19 mouse cellular contexts compared by ENCODE assay signal in genomic region chr11:76572820-76573385, GRCm38 (mm10). TPM values are rescaled to one million over a fixed set of nuclear protein-coding genes. Genes with fewer than 3 reads are reported as not detected.
DNase-seq lines count a peak whose midpoint lies in the region; TF ChIP-seq lines count a peak whose summit lies in the region.
"Had no signal": no experiment of that assay in that cellular context is flagged by ENCODE, and none has a peak within 500 bp of the region (broad histone marks: within the 10 kb centered on the region; RNA-seq: fewer than 3 reads in every experiment).

No protein-coding gene starts in this region.

- H3K9ac ChIP-seq in CH12.LX (ENCODE audit: insufficient read depth, low read depth): no peak overlapping the region
- H3K9ac ChIP-seq: hindbrain, embryonic 13.5 days; liver, embryonic 13.5 days; midbrain, embryonic 12.5 days had no signal

- H3K4me1 ChIP-seq in CH12.LX (ENCODE audit: control insufficient read depth in 1 of 2, insufficient read depth in 2 of 2): peaks cover 20 to 76% of the 10 kb centered on the region in 2 experiments
- H3K4me1 ChIP-seq: liver, embryonic 13.5 days had no signal

- H3K4me3 ChIP-seq in layer of hippocampus, adult 2 months: no peak overlapping the region
- no peak overlapping the region for H3K4me3 ChIP-seq in CH12.LX (replicated peaks in 1 of 3; ENCODE audit: low read depth in 2 of 3, low read length in 2 of 3, poor library complexity in 1 of 3)
- H3K4me3 ChIP-seq: hindbrain, embryonic 13.5 days; limb, embryonic 10.5 days; liver, embryonic 13.5 days; midbrain, embryonic 12.5 days; myocyte had no signal

- peak overlapping the region; percentile 99; the same call in 1 of the 2 replicates for H3K27ac ChIP-seq in layer of hippocampus, adult 2 months
- H3K27ac ChIP-seq in CH12.LX (ENCODE audit: insufficient read depth, low read depth): peak overlapping the region; percentile 73
- H3K27ac ChIP-seq: hindbrain, embryonic 13.5 days; limb, embryonic 10.5 days; liver, embryonic 13.5 days; midbrain, embryonic 12.5 days; stomach, postnatal 0 days had no signal

- DNase-seq in layer of hippocampus, adult 2 months (ENCODE audit: low spot score in 2 of 2): no peak
- no peak for DNase-seq in layer of hippocampus, postnatal 36 days
- DNase-seq in CH12.LX (ENCODE audit: extremely low read depth): peak; percentile 97
- peak; percentile 26 to 46 for DNase-seq in frontal cortex, postnatal 10 days (ENCODE audit: low spot score in 2 of 2)
- peak; percentile 55 for DNase-seq in right cerebral cortex, postnatal 25 days
- no peak for DNase-seq in B cell, adult 2 months
- no peak for DNase-seq in kidney, adult 11 months
- DNase-seq in urinary bladder, postnatal 36 days (ENCODE audit: low spot score in 2 of 2): no peak
- DNase-seq: adrenal gland, adult 2 months; cerebellum, adult 9-10 months; gastrocnemius, postnatal 25 days; kidney, adult 8-10 months; liver, embryonic 13.5 days; thymus, postnatal 36 days had no signal

- TF ChIP-seq RAD21 in CH12.LX (IDR thresholded peaks at IDR 0.05; ENCODE audit: low read depth, low read length): no peak; the same call in 1 of the 2 replicates

- 0 out of 2 replicates have a peak, but pooled peaks have one; percentile 32 for TF ChIP-seq POLR2A in CH12.LX (IDR thresholded peaks at IDR 0.05; ENCODE audit: low read depth, low read length)

- peak overlapping the region; percentile 62 for H3K4me2 ChIP-seq in CH12.LX (ENCODE audit: insufficient read depth, low read depth, poor library complexity, severe bottlenecking)
- H3K4me2 ChIP-seq: hindbrain, embryonic 13.5 days; liver, embryonic 13.5 days; midbrain, embryonic 12.5 days had no signal

- no peak for TF ChIP-seq CTCF in layer of hippocampus, adult 2 months (conservative IDR thresholded peaks at IDR 0.05)
- TF ChIP-seq CTCF in CH12.LX (conservative IDR thresholded peaks at IDR 0.05 in 1 of 2, IDR thresholded peaks at IDR 0.05 in 1 of 2; ENCODE audit: low read depth in 2 of 2, low read length in 2 of 2): no peak

- in situ Hi-C loops in CH12.LX (cut with MboI; ENCODE audit: low pct_ligation_motif_present, low pct_unique_long_range_greater_than_20kb, low sequenced_read_pairs): no loop called here

- H3K9me3 ChIP-seq in CH12.LX (replicated peaks; ENCODE audit: low read length): peaks cover 13% of the 10 kb centered on the region
- H3K9me3 ChIP-seq: hindbrain, embryonic 13.5 days; limb, embryonic 10.5 days; liver, embryonic 13.5 days; midbrain, embryonic 12.5 days had no signal

- H3K79me2 ChIP-seq in CH12.LX (replicated peaks; ENCODE audit: control insufficient read depth, extremely low read depth, insufficient read depth, poor library complexity, severe bottlenecking): no peaks in the 10 kb centered on the region

- H3K36me3 ChIP-seq in CH12.LX (replicated peaks in 1 of 2; ENCODE audit: control insufficient read depth in 1 of 2, insufficient read depth in 1 of 2, low read length in 1 of 2): no peaks in the 10 kb centered on the region
- H3K36me3 ChIP-seq: hindbrain, embryonic 13.5 days; limb, embryonic 10.5 days; liver, embryonic 13.5 days; midbrain, embryonic 12.5 days had no signal

- peak; percentile 92 for TF ChIP-seq EP300 in CH12.LX (IDR thresholded peaks at IDR 0.05; ENCODE audit: low read length)

- peaks cover 6% of the 10 kb centered on the region for H3K27me3 ChIP-seq in CH12.LX (replicated peaks)

- dilution Hi-C loops in CH12.LX (cut with MboI; ENCODE audit: extremely low pct_ligation_motif_present, extremely low pct_unique_long_range_greater_than_20kb, low sequenced_read_pairs): no loop called here

TF ChIP-seq in CH12.LX, 34 proteins besides CTCF, POLR2A, EP300 and RAD21:
- TF ChIP-seq TBP (conservative IDR thresholded peaks at IDR 0.05; ENCODE audit: low read depth, low read length): no peak; the same call in 1 of the 2 replicates
- TF ChIP-seq NRF1 (IDR thresholded peaks at IDR 0.05; ENCODE audit: low read depth, low read length): 0 out of 2 replicates have a peak, but pooled peaks have one; percentile 15
- peak; percentile 71 for TF ChIP-seq JUN (IDR thresholded peaks at IDR 0.05; ENCODE audit: insufficient read depth, low read depth, low read length)
- TF ChIP-seq MXI1 (IDR thresholded peaks at IDR 0.05; ENCODE audit: low read depth, low read length): no peak
- peak; percentile 82; the same call in 1 of the 2 replicates for TF ChIP-seq SIN3A (IDR thresholded peaks at IDR 0.05; ENCODE audit: low read length)
- TF ChIP-seq POLR2AphosphoS2 (IDR thresholded peaks at IDR 0.05; ENCODE audit: low read depth, low read length): no peak
- peak; percentile 91 for TF ChIP-seq IRF4 (IDR thresholded peaks at IDR 0.05; ENCODE audit: low read depth, low read length)
- peak; percentile 41; the same call in 1 of the 2 replicates for TF ChIP-seq ELF1 (IDR thresholded peaks at IDR 0.05; ENCODE audit: low read depth, low read length)
- peak; percentile 86 for TF ChIP-seq BHLHE40 (IDR thresholded peaks at IDR 0.05; ENCODE audit: low read depth, low read length)
- TF ChIP-seq SMC3 (IDR thresholded peaks at IDR 0.05; ENCODE audit: low read depth, low read length): no peak
- TF ChIP-seq ZC3H11A (IDR thresholded peaks at IDR 0.05; ENCODE audit: low read depth, low read length): no peak
- peak; percentile 74 for TF ChIP-seq CHD2 (IDR thresholded peaks at IDR 0.05; ENCODE audit: low read length)
- peak; percentile 85 for TF ChIP-seq MAX (IDR thresholded peaks at IDR 0.05; ENCODE audit: low read length)
- no peak for TF ChIP-seq KAT2A (IDR thresholded peaks at IDR 0.05; ENCODE audit: insufficient replicate concordance, low read length)
- TF ChIP-seq MEF2A (IDR thresholded peaks at IDR 0.05; ENCODE audit: borderline replicate concordance, low read depth, low read length): peak; percentile 97
- no peak for TF ChIP-seq GABPA (IDR thresholded peaks at IDR 0.05; ENCODE audit: insufficient replicate concordance, low read depth, low read length)
- TF ChIP-seq NELFE (IDR thresholded peaks at IDR 0.05; ENCODE audit: low read depth, low read length): no peak
- peak; percentile 72 for TF ChIP-seq USF1 (IDR thresholded peaks at IDR 0.05; ENCODE audit: low read depth, low read length)
- peak; percentile 44; the same call in 1 of the 2 replicates for TF ChIP-seq USF2 (conservative IDR thresholded peaks at IDR 0.05; ENCODE audit: low read depth, low read length)
- TF ChIP-seq ZNF384 (IDR thresholded peaks at IDR 0.05; ENCODE audit: low read depth, low read length): peak; percentile 94
- TF ChIP-seq JUND (conservative IDR thresholded peaks at IDR 0.05; ENCODE audit: low read depth, low read length): peak; percentile 43; the same call in 1 of the 2 replicates
- peak; percentile 90; the same call in 1 of the 2 replicates for TF ChIP-seq MAZ (IDR thresholded peaks at IDR 0.05; ENCODE audit: low read depth, low read length)
- TF ChIP-seq MYC (IDR thresholded peaks at IDR 0.05; ENCODE audit: low read depth, low read length): peak; percentile 69
- TF ChIP-seq ETS1 (conservative IDR thresholded peaks at IDR 0.05; ENCODE audit: low read depth, low read length): peak; percentile 94
- TF ChIP-seq MAFK (IDR thresholded peaks at IDR 0.05; ENCODE audit: insufficient replicate concordance, low read length): peak; percentile 83
- TF ChIP-seq RCOR1 (conservative IDR thresholded peaks at IDR 0.05; ENCODE audit: low read depth, low read length): 0 out of 2 replicates have a peak, but pooled peaks have one; percentile 31
- TF ChIP-seq TCF12 (IDR thresholded peaks at IDR 0.05; ENCODE audit: low read depth, low read length): peak; percentile 85
- TF ChIP-seq HCFC1 (IDR thresholded peaks at IDR 0.05; ENCODE audit: low read depth, low read length): peak; percentile 42

RNA-seq across cellular contexts. Expression of gene Abr, which starts 49.2 kb away (rescaled TPM):
- total RNA-seq in layer of hippocampus, adult 2 months (2021): 100 to 1,000 TPM; 528 to 537 TPM
- total RNA-seq in layer of hippocampus, postnatal 36 days (2021): 100 to 1,000 TPM; 502 to 515 TPM
- total RNA-seq in CH12.LX (2012; rRNA removed) (37.4 and 38.5 TPM in 2 replicates), CH12.LX (2014; rRNA removed) (21.0 and 21.4 TPM in 2 replicates)
- polyA plus RNA-seq in CH12.LX (2012; ENCODE audit: insufficient read length, low read depth): 41.4 and 49.5 TPM in 2 replicates

Comparison
In these comparisons a context has a peak if more than half of its experiments do, and no peak if none do; other contexts are left out.
1. DNase-seq: peak in CH12.LX (single experiment), frontal cortex, postnatal 10 days (2 of 2) and right cerebral cortex, postnatal 25 days (single experiment); none in layer of hippocampus, adult 2 months (0 of 2), layer of hippocampus, postnatal 36 days (0 of 2), B cell, adult 2 months (0 of 2), kidney, adult 11 months (single experiment) and urinary bladder, postnatal 36 days (0 of 2).
2. RNA of gene Abr, which starts 49.2 kb away (total RNA-seq): 528 to 537 TPM in layer of hippocampus, adult 2 months and 502 to 515 TPM in layer of hippocampus, postnatal 36 days; 21.0 to 38.5 TPM in CH12.LX; every median in the first group is over 10 times any median in the second.